Mouse (Mus musculus): ENCODE data around the gene Ifi206.
"Not testable (repeated sequence)": the region's sequence is repeated elsewhere in the genome, so short reads cannot be mapped to it uniquely, and the experiment has no call there.

The Ifi206 gene

DNA sequence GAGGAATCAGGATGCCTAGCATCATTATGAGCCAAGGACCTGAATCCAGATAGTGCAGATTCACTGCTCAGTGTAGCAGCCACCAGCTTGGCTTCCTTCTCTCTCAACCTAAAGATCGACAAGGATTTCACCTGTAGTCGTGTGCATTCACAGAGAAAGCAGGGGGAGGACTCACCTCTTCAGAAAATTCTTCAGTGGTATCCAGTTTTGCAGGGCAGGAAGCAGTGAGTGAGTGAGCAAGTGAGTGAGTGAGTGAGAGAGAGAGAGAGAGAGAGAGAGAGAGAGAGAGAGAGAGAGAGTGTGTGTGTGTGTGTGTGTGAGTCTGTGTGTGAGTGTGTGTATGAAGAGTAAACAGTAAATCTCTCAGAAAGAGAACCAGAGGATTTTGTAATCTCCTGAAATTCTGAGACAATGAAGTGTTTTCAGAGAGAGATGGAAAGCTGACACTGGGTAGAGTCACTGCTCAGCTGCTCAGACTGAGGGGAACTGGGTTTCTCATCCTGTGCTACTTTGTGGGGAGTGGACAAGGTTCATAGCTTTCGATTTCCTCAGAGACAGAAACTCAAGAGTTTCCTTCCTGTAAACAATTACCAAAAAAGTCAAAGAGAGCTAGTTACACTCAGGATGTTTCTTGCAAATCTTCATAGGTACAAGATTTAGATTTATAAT lies at the start of gene Ifi206:
Ifi206 (minus strand) TSS at position 230 of the 669 bp plus-strand sequence.
- in situ Hi-C loops (cut with MboI, MseI) = not testable (repeated sequence)

DNA sequence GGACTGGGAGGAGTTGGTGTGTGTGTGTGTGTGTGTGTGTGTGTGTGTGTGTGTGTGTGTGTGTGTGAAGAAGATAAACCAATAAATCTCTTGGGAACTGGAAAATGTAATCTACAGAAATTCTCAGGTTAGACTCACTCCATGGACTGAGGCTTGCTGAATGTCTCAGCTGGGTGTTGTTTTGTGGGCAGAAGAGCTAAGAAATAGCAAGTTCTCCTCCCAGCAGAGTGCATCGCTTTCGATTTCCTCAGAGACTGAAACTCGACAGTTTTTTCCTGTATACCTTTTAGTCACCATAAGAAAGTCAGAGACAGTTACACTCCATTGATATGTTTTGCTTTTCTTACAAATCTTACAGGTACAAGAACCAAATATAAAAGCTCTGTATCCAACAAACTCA lies 45.0 kb upstream of the Ifi206 start, which contains the start of gene Ifi214:
Ifi214 (minus strand) TSS at position 167 of the 400 bp plus-strand sequence.
- in situ Hi-C loops (cut with MboI, MseI) = not testable (repeated sequence)

DNA sequence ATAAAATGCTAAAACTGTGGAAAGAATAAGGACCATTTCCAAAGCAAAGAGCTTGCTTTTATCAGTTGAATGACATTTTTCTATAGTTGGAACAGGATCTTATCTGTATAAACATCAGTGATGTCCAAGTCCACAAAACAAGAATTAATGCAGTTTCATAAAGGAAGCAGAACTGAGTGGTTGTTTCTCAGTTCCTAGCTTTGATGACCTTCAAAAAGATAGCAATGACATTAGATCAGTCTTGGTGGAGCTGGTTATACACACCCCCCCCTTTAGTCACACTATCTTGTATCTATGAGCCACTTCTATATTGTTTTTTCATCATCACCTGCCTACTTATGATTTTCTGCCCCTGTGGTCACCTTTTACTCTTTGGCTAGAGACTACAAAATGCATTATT lies 30.6 kb upstream of the Ifi206 start:
- in situ Hi-C loops (cut with MboI, MseI) = no loop called here

DNA sequence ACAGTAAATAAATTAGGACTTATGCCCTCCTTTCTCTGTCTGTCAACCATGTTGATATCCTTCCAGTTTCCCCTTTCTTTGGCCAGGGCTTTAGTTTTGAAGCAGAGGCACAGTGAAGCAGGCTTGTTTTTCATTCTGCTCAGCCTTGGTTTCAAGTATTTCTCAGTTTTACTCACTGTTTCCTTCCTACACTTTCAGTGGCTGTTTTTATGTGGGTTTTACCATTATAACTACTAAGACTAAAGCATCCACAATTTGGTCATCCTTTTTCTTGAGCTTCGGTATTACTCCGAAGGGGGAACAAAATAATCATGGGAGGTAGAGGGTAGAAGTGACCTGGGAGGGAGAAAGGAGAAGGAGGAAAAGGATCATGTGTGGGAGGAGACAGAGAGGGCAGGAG lies 19.8 kb upstream of the Ifi206 start:
- in situ Hi-C loops (cut with MboI, MseI) = loop anchor here (10.0 kb wide), 1 partner anchor 114 kb away; no protein-coding TSS in a partner anchor

DNA sequence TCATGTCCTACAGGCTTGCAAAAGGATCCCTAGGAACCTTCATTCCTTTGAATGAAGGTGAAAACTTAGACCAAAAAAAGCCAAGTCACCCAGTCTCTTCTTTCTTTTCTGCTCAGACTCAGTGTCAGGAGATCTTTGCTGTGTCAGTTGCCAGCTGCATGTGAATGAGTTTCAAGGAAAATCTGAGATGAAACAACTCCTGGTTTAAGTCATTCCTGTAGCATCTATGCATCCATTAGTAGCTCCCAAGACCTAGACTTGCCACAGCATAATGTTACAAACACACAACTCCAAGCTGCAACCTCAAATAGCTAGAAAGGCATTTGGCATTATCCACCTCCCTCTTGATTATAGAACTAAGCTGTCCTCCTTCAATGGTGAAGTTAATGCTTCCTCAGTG lies 642 bp upstream of the Ifi206 start:
- in situ Hi-C loops (cut with MboI, MseI) = not testable (repeated sequence)

DNA sequence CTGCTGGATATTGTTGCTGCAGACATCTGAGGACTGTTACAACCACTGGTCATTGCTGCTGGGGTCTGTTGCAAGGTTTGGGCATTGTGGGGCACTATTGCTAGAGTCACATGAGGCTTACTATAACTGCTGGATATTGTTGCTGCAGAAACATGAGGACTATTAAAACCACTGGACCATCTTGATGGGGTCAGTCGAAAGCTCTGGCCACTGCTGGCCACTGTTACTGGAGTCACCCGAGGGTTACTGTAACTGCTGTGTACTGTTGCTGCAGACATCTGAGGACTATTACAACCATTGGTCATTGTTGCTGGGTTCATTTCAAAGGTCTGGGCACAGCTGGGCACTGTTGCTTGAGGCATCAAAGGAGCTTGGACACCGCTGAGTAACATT lies 9.7 kb downstream of the Ifi206 start:
- in situ Hi-C loops (cut with MboI, MseI) = not testable (repeated sequence)

DNA sequence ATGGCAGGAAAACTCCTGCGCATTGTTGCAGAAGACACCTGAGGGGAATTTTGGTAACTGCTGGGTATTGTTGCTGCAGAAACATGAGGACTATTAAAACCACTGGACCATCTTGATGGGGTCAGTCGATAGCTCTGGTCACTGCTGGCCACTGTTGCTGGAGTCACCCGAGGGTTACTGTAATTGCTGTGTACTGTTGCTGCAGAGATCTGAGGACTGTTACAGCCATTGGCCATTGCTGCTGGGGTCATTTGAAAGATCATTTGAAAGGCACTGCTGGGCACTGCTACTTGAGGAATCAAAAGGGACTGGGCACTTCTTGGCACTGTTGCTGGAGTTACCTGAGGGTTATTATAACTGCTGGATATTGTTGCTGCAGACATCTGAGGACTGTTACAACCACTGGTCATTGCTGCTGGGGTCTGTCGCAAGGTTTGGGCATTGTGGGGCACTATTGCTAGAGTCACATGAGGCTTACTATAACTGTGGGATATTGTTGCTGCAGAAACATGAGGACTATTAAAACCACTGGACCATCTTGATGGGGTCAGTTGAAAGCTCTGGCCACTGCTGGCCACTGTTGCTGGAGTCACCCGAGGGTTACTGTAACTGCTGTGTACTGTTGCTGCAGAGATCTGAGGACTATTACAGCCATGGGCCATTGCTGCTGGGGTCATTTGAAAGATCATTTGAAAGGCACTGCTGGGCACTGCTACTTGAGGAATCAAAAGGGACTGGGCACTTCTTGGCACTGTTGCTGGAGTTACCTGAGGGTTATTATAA lies 10.3 kb downstream of the Ifi206 start:
- in situ Hi-C loops (cut with MboI, MseI) = not testable (repeated sequence)

DNA sequence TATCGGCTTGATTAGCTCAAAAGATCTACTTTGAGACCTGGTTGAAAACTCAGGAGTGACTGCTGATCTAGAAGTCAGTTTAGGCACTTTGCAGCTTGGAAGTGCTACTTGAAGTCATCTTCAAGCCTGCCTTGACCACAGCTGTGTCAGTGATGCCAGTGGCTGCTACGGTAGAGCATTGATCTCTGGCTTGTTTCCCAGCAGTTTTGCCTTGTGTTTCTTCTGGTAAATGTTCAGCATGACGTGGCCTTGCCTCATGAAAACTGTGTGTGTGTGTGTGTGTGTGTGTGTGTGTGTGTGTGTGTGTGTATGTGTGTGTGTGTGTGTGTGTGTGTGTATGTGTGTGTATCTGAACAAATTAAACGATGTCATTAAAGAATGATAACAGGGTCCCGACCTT lies 34.1 kb downstream of the Ifi206 start:
- in situ Hi-C loops (cut with MboI, MseI) = loop anchor here (10.0 to 25.0 kb wide), 3 partner anchors 406 to 1018 kb away; partner anchors contain the start of gene Olfr231

DNA sequence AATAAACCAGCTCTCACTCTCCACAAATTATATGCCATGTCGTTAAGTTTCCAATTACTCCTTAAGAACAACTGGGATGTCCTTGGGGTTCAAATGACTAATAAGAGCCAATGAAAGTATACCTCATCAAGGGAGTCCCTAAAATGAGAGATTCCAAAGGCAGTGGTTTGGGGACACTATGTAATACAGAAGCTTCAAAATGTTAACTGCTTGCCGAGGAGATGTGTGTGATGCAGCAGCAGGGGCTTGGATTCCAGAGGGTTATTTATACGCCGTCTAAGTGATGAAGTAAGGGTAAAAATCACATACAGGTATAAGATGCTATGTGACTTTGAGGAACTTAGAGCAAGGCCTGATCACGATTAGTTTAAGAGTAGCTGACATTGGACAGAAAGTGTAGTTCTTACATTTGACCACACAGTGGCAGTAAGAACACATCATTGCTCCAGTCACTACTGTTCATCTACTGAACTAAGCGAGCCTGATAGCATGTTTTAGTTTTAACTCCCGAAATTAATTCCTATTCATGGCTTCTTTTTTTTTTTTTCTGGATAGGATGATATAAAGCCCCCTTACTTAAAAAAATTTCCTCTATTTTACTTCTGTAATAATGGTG lies 34.6 kb downstream of the Ifi206 start:
- in situ Hi-C loops (cut with MboI, MseI) = loop anchor here (10.0 to 25.0 kb wide), 3 partner anchors 406 to 1019 kb away; partner anchors contain the start of gene Olfr231

DNA sequence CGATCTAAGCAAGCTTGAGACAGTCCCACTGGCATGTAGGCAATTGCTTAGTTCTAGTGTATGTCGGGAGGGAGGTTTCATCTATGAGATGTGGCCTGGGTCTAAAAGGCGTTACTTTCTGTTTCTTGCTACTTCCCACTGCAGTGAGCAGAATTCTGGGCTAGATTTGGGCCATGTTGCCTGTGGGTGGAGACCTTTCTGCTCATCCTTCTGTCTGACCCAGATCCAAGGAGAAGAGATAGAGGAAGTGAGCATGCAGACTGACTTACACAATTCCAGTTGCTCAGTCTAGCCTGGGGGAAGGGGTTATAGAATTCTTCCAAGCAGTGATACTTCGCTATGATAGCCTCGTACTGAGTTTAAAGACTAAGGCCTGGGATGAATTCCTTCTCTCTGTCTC lies 39.2 kb downstream of the Ifi206 start:
- in situ Hi-C loops (cut with MboI, MseI) = loop anchor here (10.0 to 25.0 kb wide), 3 partner anchors 411 to 1023 kb away; partner anchors contain the start of gene Olfr231

DNA sequence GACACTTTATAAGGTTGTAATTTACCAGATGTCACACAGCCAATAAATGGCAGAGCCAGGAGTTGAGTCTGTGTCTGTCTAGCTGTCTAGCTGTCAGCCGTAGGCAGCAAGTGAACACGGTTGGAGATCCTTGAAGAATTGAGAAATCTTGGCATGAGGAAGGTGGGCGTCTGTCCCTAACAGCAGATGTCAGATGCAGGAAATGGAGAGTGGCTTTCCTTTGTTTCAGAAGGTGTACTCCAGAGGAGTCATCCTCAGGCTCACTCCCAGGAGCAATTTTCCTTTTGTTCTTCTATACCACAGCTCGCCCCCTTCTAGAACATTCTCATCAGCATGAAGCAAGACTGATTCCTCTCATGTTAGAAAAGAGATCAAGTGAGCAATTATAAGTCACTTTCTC lies 40.2 kb downstream of the Ifi206 start:
- in situ Hi-C loops (cut with MboI, MseI) = loop anchor here (10.0 to 25.0 kb wide), 3 partner anchors 412 to 1024 kb away; partner anchors contain the start of gene Olfr231

DNA sequence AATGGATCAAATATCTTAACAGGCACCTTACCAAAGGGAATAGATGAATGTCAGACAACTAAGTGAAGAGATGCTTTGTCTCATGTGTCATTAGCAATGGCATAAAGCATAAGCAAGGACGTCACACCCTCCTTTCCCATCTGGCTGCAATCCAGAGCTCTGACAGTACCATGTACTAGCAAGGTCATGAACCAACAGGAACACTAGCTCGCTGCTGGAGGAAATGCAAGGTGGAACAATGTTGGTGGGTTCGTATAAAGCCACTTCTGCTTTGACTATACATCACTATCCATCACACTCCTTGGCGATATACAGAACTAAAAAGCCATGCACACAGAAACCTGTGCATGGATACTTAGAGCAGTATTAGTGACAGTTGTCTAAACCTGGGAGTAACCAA lies 43.8 kb downstream of the Ifi206 start:
- in situ Hi-C loops (cut with MboI, MseI) = no loop called here

DNA sequence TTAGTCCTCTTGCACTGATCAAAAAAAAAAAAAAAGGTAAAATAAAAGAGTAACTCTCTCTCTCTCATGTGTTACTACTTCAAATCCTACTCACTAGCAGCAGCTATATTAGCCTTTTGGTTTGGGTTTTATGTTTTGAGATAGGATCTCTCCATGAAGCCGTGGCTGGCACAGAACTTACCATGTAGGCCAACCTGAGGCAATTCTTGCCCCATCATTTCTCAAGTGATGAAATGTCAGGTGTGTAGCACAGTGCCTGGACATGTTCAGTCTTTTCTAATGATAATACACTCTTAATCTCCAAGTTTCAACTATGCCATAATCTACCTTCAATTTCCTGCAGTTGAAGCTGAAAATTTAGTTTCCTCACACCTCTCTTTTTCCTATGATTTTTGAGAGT lies 47.8 kb downstream of the Ifi206 start:
- in situ Hi-C loops (cut with MboI, MseI) = no loop called here

DNA sequence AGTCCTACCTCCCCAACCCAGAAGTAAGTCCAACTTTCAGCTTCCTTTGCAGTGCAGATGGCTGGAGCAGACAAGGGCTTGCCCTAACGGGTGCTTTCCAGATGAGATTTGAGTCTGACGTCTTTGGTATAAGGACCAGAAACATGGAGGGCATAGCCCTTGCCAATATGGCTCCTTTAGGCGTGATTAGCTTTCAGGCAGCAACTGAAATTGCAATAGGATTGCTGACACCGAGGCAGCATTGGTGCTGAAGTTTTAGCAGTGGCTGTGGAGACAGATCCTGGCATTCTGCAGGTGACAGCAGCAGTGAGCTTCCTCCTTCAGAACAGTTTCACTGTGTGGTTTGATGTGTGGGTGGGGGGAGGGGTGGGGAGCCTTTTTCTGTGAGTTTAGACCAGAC lies 49.6 kb downstream of the Ifi206 start:
- in situ Hi-C loops (cut with MboI, MseI) = no loop called here

DNA sequence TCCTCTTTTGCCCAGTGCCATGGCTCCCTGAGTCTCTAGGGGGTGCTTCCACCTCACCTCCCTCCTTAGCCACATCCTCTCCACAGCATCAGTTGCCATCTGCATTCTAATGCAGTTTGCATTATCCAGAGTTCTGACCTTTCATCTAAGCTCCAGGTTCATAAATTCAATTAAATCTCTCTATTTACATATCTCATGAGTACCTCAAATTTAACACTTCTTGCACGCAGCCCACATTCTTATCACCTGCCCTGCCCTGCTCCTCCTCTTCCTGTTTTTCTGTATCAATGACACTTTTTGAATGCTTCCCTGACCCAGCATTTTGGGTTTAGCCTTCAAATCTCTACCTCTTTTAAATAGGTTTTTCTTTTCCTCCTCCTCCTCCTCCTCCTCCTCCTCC lies 50.2 kb downstream of the Ifi206 start:
- in situ Hi-C loops (cut with MboI, MseI) = no loop called here

DNA sequence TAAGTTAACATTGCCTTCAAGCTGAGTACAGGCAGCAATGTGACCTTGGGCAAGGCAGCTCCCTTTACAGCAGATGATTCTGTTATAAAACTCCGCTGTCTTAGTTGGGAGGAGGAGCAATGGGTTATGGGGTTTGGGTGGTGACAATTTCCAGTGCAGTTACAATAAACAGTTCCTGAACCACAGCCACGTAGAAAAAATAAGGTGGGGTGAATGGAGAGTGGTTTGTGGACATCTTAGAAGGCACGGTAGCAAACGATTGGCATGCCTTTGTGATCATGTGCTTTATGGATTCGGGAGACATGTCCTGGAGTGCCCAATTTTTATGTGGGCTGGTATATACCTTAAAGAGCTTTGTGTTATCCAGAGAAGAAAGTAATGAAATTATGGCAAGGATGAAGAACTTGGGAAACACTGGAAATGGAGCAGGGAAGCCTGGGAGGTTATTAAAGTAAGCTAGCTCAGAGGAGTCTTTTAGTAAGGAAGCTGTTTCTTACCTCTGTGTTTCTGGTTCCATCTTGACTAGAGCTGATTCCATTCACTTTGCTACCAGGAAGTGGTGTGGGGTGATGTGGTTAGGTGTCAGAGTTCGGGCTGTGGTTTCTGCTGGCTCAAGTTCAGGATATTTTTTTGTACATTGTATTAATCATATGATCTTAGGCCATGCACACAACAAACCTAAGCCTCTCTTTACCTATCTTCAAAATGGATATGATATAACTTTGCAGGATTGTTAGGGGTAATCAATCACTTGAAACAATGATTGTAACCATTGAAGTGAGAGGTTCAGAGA lies 53.5 kb downstream of the Ifi206 start:
- in situ Hi-C loops (cut with MboI, MseI) = no loop called here

DNA sequence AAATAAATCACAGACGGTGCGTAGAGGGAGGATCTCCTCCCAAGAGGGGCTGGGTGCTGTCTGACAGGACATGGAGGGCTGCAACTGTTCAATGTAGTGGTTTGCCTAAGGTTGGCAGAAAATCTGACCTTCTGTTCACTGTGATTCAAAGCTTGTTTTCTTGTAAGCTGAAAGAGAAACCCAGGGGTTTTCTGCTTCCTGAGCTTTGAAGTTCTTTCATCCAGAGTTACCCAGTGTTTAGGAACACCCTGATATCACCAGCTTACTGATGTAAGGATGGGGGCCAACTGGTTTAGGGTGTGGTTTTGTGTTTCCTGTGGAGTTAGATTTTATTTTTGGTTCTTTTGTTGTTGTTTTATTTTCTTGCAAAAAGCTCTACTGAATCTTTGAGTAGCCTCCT lies 58.4 kb downstream of the Ifi206 start:
- in situ Hi-C loops (cut with MboI, MseI) = no loop called here

DNA sequence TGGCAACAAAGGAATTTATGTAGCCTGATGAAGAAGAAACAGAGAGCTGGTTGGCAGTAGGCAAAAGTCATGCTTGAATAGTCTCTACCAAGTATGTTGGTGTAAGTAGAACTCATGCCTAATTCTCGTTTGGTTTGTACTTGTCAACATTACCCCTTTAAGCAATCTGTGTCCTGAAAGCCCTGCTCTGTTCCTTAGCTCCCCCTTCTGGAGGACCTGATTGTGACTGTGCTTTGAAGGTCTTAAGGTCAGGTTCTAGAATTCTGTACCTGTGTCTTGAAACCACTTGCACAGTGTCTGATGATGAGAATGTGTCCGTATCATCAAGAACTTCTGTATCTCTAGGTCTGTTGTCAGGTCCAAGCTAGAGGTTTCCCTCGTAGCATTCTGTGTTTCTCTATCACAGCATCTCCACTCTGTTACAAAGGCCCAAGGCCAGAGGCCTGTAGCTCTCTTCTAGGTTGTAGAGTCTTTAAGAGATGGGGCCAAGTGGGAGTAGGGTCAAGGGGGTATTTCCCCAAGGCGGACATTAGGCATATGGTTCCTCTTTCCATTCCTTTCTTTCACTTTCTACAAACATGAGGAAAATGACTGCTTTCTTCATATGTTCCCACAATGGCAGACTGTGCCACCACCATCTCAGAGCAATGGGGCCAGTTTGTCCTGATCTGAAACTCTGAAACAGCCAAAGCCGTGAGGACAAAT lies 60.7 kb downstream of the Ifi206 start:
- in situ Hi-C loops (cut with MboI, MseI) = loop anchor here (10.0 kb wide), 1 partner anchor 1655 kb away; no protein-coding TSS in a partner anchor

DNA sequence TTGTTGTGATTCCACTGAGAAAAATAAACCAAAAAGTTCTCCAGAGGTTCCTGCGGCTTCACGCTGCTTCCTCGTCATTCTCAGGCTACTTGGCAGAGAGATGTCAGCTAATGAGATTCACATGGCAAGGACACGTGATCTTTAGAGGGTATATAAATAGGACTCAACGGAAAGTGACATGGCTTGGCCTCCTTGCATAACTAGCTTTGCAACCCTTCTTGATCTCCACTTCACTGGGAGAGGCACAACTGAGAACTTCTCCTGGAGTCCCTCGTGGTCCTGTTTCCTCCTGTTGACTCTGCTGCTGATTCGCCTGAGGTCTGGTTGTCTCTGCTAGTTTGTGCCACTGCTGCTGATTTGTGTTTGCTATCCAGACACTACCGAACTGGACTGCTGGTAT lies 63.5 kb downstream of the Ifi206 start:
- in situ Hi-C loops (cut with MboI, MseI) = loop anchor here (10.0 kb wide), 1 partner anchor 1653 kb away; no protein-coding TSS in a partner anchor

DNA sequence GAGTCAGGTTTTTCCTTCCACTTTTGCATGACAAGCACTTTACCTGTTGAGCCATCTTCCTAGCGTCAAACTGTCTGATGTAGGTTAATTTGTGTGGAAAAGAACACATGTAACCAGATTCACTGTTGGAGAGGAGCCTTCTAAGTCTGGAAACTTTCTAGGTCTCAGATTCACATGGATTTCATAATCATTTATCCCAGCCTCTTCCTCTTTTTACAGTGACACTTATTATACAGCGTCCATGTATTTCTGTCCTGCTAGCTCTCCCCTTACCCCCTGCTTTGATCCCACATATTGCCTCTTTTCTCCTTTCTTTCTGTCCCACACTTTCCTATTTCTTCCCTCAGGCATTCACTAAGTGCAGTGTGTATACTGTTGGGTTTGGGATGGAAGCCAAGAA lies 64.5 kb downstream of the Ifi206 start:
- in situ Hi-C loops (cut with MboI, MseI) = loop anchor here (10.0 kb wide), 1 partner anchor 1652 kb away; no protein-coding TSS in a partner anchor
